Mouse (Mus musculus): ENCODE data around the gene Gm11020. TPM values are rescaled to one million over a fixed set of nuclear protein-coding genes. Genes with fewer than 3 reads are reported as not detected.
"Not testable (repeated sequence)": the region's sequence is repeated elsewhere in the genome, so short reads cannot be mapped to it uniquely, and the experiment has no call there.

Gene Gm11020
- not detected in 2 replicates for polyA plus RNA-seq (2016; fragmentation: Nextera tagmentation; extraction: Ambion mirVana)

DNA sequence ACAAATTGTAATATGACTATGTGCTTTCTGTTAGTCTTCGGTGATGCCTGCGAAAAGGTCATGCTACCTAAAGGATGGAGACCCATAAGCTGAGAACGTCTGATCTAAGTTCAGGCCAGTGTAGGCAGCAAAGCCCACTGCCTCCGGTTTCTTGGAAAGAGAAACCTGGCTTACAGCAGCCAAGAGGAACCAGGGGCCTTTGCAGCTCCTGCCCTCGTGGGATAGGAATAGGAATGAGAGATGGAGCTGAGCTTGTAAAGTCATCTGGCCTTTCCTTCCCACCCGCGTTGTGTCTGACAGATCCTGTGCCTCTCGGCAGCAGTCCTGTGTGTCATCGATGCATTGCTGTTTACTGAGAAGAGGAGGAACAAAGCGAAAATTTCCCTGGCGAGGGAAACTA is at the start of gene Gm11020:
TSS of gene Gm11020 (plus strand) at position 301 of the 400 bp plus-strand sequence.
- not testable (repeated sequence) for H3K27ac ChIP-seq; H3K9ac ChIP-seq; H3K4me3 ChIP-seq; ATAC-seq (ENCODE audit: low FRiP score, low read depth); H3K4me1 ChIP-seq; H3K4me2 ChIP-seq (replicated peaks); H3K9me3 ChIP-seq; H3K27me3 ChIP-seq (replicated peaks); H3K36me3 ChIP-seq
- WGBS: 88% methylated on average over 11 of the region's 11 CpGs

DNA sequence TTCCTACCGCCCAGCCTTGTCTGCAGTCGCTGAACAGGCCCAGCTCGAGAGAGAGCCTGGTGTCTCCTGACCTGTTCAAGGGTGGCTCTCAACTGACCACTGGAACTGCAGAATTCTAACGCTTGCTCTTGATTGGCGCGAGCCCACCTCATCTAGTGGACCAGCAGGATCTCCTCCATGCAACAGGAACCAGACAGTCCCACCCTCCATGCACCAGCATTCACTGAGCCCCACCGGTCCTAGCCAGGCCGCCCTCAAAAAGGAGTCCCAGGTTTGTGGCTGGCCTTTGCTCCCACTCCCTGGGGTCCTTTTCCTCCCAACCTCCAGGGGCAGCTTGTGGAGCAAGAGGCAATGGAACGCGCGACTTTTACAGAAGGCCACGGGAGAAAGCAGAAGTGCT is 28.3 kb upstream of the Gm11020 start, which contains the start of gene Cmtm2a:
TSS of gene Cmtm2a (minus strand) at position 101 of the 400 bp plus-strand sequence.
- ATAC-seq (ENCODE audit: low FRiP score, low read depth); H3K36me3 ChIP-seq; H3K9me3 ChIP-seq; H3K4me2 ChIP-seq (replicated peaks); H3K4me3 ChIP-seq; H3K4me1 ChIP-seq; H3K27me3 ChIP-seq (replicated peaks); H3K27ac ChIP-seq; H3K9ac ChIP-seq: not testable (repeated sequence)
- WGBS: 85% methylated on average over 12 of the region's 12 CpGs

DNA sequence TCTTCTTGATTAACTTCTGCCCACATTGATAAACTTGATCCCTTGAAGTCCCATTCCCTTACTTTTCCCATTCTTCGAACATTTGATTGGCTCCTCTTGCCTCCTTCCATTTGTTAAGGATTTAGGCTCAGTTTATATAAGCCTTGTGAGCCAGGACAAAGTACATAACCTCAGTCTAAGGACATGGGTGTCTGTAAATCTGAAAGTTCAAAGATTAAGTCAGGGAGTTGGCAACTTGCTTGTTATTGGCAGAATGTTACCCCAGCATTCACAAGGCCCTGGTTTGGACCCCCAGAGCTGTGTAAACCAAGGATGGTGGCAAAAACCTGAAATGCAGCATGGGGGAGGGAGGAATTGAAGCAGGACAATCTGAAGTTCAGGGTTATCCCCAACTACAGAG is 27.0 kb upstream of the Gm11020 start:
- no peak for ATAC-seq (ENCODE audit: low FRiP score, low read depth)
- H3K4me1 ChIP-seq: no peaks in the 10 kb centered on the region
- H3K9me3 ChIP-seq: no peaks in the 10 kb centered on the region
- 93% methylated on average over 1 of the region's 1 CpGs for WGBS
- H3K27me3 ChIP-seq (replicated peaks): no peaks in the 10 kb centered on the region
- no peak overlapping the region for H3K27ac ChIP-seq
- no peaks in the 10 kb centered on the region for H3K36me3 ChIP-seq
- H3K4me2 ChIP-seq (replicated peaks): no peak overlapping the region
- H3K4me3 ChIP-seq: no peak overlapping the region
- H3K9ac ChIP-seq: no peak overlapping the region

DNA sequence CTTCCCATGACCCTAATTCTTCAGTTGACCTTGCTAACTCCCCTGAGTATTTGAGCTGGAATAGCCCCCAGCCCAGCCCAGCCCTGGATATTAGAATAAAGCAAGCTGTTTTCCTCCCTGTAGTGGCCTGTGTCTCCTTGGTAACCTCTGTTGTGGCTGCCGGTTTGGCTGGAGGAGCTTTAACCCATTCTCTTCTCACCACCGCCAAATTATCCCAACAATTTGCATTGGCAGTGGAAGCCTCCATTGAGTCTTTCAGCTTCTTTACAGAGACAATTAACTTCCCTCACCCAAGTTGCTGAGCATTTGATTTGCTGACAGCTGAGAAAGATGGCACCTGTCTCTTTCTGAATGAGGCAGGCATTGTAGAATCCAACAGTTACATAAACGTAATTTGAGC is 19.8 kb upstream of the Gm11020 start:
- H3K9me3 ChIP-seq; H3K4me2 ChIP-seq (replicated peaks); H3K27me3 ChIP-seq (replicated peaks); H3K9ac ChIP-seq; H3K27ac ChIP-seq; H3K36me3 ChIP-seq; H3K4me1 ChIP-seq; H3K4me3 ChIP-seq: not testable (repeated sequence)
- 0 out of 2 replicates have a peak, but pooled peaks have one; percentile 53 for ATAC-seq (ENCODE audit: low FRiP score, low read depth)
- 8% methylated on average over 3 of the region's 3 CpGs for WGBS

DNA sequence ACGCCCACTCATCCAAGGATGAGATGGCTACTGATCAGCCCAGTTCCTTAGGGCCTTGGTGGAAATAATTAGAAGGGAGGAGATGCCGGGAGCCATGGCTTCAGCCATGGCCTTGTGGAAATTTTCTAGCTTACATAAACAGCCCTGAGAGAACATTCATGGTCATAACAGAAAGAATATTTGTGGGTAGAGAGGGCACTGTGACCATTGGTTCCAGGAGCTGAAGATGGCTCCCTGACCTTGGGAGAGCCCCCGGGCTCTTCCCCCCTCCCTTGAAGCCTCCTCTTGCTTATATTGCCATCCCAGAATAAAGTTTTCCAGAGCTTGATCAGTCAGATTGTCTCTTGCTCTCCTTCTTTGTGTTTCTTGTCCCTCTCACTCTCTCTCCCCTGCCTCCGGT is 18.8 kb upstream of the Gm11020 start:
- not testable (repeated sequence) for ATAC-seq (ENCODE audit: low FRiP score, low read depth); H3K4me2 ChIP-seq (replicated peaks); H3K4me3 ChIP-seq; H3K36me3 ChIP-seq; H3K9me3 ChIP-seq; H3K4me1 ChIP-seq; H3K27ac ChIP-seq; H3K9ac ChIP-seq; H3K27me3 ChIP-seq (replicated peaks)
- 88% methylated on average over 4 of the region's 4 CpGs for WGBS

DNA sequence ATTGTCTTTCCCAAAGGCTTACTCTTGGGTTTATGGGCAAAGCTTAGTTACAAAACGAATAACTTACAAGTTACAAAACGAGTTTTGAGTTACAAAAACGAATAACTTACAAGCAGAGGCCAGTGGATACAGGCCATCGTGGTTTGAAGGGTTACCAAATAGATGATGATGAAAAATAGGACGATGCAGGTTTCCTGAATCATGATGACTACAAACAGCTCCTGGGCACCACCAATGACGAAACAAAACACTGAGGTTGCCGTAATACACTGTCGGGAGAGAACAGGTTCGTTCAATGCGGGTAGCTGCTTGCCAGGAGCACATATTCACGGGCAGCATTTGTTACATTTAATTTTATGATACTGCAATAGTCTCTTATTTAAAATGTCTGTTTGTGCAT is 16.4 kb upstream of the Gm11020 start:
- Histone ChIP-seq H3K27me3 (replicated peaks) (no peaks in the 10 kb centered on the region), H3K9ac (no peak overlapping the region), H3K36me3 (no peaks in the 10 kb centered on the region), H3K4me3 (no peak overlapping the region), H3K9me3 (no peaks in the 10 kb centered on the region), H3K27ac (no peak overlapping the region), H3K4me1 (no peaks in the 10 kb centered on the region), H3K4me2 (replicated peaks) (no peak overlapping the region)
- WGBS: 91% methylated on average over 11 of the region's 11 CpGs
- ATAC-seq (ENCODE audit: low FRiP score, low read depth): no peak

DNA sequence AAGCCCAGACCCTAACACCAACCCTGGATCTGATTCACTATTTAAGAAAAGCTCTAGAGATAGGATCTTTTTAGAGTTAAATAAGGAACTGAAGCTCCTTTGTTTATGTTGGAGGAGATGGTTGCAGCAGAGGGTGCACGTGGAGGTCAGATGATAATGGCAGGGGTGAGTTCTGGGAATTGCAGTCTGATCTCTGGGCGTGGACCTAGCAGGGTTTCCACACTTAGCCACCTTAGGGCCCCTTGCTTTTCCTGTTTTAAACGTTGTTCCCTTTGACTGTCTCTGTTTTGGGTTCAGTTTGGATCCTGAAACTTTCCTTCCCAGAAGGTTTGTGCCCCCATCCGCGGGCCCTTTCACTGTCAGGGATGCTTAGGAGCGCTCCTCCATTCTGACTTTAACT is 13.0 kb upstream of the Gm11020 start:
- ATAC-seq (ENCODE audit: low FRiP score, low read depth); H3K4me1 ChIP-seq; H3K4me3 ChIP-seq; H3K9ac ChIP-seq; H3K36me3 ChIP-seq; H3K27ac ChIP-seq; H3K27me3 ChIP-seq (replicated peaks); H3K4me2 ChIP-seq (replicated peaks); H3K9me3 ChIP-seq: not testable (repeated sequence)
- 48% methylated on average over 6 of the region's 6 CpGs for WGBS

DNA sequence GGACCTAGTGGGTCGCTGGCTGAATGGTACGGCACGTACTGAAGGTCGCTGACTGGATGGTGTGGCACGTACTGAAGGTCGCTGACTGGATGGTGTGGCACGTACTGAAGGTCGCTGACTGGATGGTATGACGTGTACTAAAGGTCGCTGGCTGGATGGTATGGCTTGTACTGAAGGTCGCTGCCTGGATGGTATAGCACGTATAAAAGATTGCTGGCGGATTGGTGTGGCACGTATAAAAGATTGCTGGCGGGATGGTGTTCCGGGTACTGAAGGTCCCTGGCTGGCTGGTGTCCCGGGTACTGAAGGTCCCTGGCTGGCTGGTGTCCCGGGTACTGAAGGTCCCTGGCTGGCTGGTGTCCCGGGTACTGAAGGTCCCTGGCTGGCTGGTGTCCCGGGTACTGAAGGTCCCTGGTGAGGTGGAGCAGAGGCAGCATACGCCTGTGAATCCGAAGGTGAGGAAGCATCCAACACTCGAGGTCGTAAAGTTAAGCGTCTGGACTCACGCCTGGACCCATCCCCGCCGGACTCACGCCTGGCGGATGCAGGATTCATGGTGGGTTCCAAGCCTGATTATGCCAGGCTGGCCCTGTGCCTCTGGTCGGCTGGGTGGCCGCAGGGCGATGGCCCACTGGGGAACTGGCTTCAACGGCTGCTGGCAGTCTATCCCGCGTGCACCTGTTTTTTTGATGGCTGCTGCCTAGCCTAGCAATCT is 11.8 kb upstream of the Gm11020 start, which contains the start of the genes Gm45711 and Cmtm1:
TSS of gene Gm45711 (minus strand) at position 641 of the 715 bp plus-strand sequence.
TSS of gene Cmtm1 (minus strand) at position 705 of the 715 bp plus-strand sequence.
- not testable (repeated sequence) for H3K4me3 ChIP-seq; H3K36me3 ChIP-seq; H3K27me3 ChIP-seq (replicated peaks); H3K4me2 ChIP-seq (replicated peaks); H3K27ac ChIP-seq; H3K4me1 ChIP-seq; H3K9ac ChIP-seq; ATAC-seq (ENCODE audit: low FRiP score, low read depth); H3K9me3 ChIP-seq
- WGBS: 90% methylated on average over 36 of the region's 36 CpGs

DNA sequence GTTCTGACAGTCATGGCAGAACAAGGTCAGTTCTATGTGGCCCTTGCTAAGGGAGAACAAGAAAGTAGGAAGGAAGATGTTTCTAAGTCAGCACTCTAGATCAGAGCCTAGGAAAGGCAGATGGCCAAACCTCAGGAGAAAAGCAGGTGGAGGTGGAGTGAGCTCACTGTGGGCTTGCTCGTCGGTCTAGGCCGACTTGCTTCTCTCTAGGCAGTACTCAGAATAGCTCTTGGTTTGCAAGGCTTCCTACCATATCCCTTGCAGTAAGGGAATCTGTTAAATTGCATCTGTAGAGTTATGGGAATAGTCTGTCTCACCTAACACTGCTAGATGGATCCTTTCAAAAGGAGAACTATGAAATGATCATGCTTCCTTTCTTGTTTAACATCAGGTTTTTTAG is 9.3 kb upstream of the Gm11020 start:
- not testable (repeated sequence) for H3K9ac ChIP-seq; H3K27ac ChIP-seq; H3K4me1 ChIP-seq; H3K4me2 ChIP-seq (replicated peaks); H3K36me3 ChIP-seq; ATAC-seq (ENCODE audit: low FRiP score, low read depth); H3K9me3 ChIP-seq; H3K27me3 ChIP-seq (replicated peaks); H3K4me3 ChIP-seq
- WGBS: 89% methylated on average over 3 of the region's 3 CpGs

DNA sequence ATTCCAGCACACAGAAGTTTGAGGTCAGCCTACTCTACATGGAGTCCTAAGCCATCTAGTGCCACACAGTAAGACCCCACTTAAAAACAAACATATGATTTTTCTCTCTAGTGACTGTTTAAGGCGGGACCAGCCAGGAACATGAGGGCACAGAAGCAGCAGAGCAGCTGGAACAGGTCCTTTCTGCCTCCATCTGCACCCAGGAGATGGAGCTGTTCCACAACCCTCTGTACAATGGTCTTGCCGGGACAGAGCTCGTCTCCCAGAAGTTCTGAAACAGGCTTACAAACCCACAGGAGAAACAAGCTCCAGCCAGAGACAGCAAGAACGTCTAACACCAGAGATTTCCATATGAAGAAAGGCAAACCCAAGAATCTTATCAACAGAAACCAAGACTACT is 8.1 kb upstream of the Gm11020 start:
- 87% methylated on average over 4 of the region's 4 CpGs for WGBS
- no peak overlapping the region for H3K4me3 ChIP-seq
- H3K9ac ChIP-seq: no peak overlapping the region
- no peak overlapping the region for H3K4me2 ChIP-seq (replicated peaks)
- no peaks in the 10 kb centered on the region for H3K4me1 ChIP-seq
- no peak overlapping the region for H3K27ac ChIP-seq
- H3K36me3 ChIP-seq: no peaks in the 10 kb centered on the region
- no peak for ATAC-seq (ENCODE audit: low FRiP score, low read depth)
- H3K9me3 ChIP-seq: no peaks in the 10 kb centered on the region
- H3K27me3 ChIP-seq (replicated peaks): no peaks in the 10 kb centered on the region

DNA sequence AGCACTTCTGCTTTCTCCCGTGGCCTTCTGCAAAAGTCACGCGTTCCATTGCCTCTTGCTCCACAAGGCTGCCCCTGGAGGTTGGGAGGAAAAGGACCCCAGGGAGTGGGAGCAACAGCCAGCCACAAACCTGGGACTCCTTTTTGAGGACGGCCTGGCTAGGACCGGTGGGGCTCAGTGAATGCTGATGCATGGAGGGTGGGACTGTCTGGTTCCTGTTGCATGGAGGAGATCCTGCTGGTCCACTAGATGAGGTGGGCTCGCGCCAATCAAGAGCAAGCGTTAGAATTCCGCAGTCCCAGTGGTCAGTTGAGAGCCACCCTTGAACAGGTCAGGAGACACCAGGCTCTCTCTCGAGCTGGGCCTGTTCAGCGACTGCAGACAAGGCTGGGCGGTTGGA is 563 bp downstream of the Gm11020 start, which contains the start of gene Cmtm2b:
TSS of gene Cmtm2b (plus strand) at position 301 of the 400 bp plus-strand sequence.
- not testable (repeated sequence) for H3K4me2 ChIP-seq (replicated peaks); ATAC-seq (ENCODE audit: low FRiP score, low read depth); H3K4me3 ChIP-seq; H3K27me3 ChIP-seq (replicated peaks); H3K27ac ChIP-seq; H3K9me3 ChIP-seq; H3K36me3 ChIP-seq; H3K9ac ChIP-seq; H3K4me1 ChIP-seq
- WGBS: 90% methylated on average over 12 of the region's 12 CpGs

DNA sequence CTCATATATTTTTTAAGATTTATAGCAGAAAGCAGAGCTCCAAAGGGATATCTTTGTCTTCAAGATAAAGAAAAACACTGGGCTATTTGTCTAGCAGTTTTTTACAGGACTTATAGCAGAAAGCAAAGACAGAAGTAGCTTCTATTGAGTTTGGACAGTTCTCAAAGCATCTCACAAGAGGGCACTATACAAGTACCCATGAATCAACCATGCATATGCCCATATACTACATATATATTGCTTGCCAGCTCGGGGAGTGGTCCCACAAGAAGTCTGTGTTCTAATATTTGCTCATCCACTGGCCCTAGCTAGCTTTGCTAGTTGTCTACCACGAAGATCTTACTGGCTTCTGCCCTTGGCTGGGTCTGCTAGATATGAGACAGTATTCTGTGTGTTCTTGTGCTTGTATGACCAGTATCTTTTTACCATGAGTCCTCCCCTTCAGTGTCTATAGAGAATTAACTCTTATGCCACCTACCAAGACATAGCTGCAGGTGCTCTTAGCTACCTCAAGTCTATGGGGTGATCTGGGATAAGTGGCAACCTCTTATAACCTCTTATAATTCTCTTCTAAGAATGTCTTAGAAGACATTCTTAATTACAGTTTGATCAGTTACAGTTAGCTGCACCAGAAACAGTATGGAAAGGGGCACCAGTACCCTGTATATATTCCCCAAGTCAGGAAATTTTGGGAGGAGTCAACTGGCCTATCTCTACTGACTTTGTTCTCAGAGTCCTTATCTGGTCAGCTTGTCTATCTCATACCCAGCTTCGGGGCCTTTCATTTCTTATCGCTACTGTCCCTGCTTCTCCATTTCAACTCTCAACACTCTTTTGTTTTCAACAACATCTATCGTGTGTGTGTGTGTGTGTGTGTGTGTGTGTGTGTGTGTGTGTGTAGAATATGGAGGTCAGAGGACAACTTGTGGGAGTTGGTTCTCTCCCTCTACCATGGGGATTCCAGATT is 11.6 kb downstream of the Gm11020 start:
- H3K9me3 ChIP-seq: no peaks in the 10 kb centered on the region
- no peak overlapping the region for H3K27ac ChIP-seq
- no peaks in the 10 kb centered on the region for H3K27me3 ChIP-seq (replicated peaks)
- H3K4me3 ChIP-seq: no peak overlapping the region
- 84% methylated on average over 5 of the region's 5 CpGs for WGBS
- no peaks in the 10 kb centered on the region for H3K36me3 ChIP-seq
- no peak overlapping the region for H3K9ac ChIP-seq
- H3K4me1 ChIP-seq: no peaks in the 10 kb centered on the region
- no peak overlapping the region for H3K4me2 ChIP-seq (replicated peaks)
- no peak for ATAC-seq (ENCODE audit: low FRiP score, low read depth)

Measured in neural tube, embryonic 12.5 days (tissue).